Mouse (Mus musculus): ENCODE results near the gene 4930455H04Rik.
A peak's percentile ranks its signal among the peaks of the same experiment; 100 is the strongest.

4930455H04Rik gene

GRCm38 (mm10) chr3:116967436-116967835 is 631 bp upstream of the 4930455H04Rik start:
- no peak for DNase-seq

GRCm38 (mm10) chr3:116968540-116968997 is 502 bp downstream of the 4930455H04Rik start, which contains the start of gene Palmd:
Gene Palmd, minus strand, starts transcription at chr3:116968987.
- peak; percentile 4 to 5 for DNase-seq

GRCm38 (mm10) chr3:116969003-116969402 is 936 bp downstream of the 4930455H04Rik start:
- DNase-seq: no peak

GRCm38 (mm10) chr3:116969786-116970185 is 1.7 kb downstream of the 4930455H04Rik start:
- DNase-seq: no peak

GRCm38 (mm10) chr3:116981811-116982575 is 13.9 kb downstream of the 4930455H04Rik start:
- DNase-seq: no peak

- no peak for DNase-seq
Observed at GRCm38 (mm10) chr3:116985042-116985455, 17.0 kb downstream of the 4930455H04Rik start.

- no peak for DNase-seq
Observed at GRCm38 (mm10) chr3:116985741-116986140, 17.7 kb downstream of the 4930455H04Rik start.

- DNase-seq: no peak
Observed at GRCm38 (mm10) chr3:116986451-116986850, 18.4 kb downstream of the 4930455H04Rik start.

- no peak for DNase-seq
Observed at GRCm38 (mm10) chr3:116988221-116988620, 20.2 kb downstream of the 4930455H04Rik start.

GRCm38 (mm10) chr3:116991180-116991579 is 23.1 kb downstream of the 4930455H04Rik start:
- DNase-seq: no peak

- DNase-seq: no peak
Observed at GRCm38 (mm10) chr3:116993011-116993410, 24.9 kb downstream of the 4930455H04Rik start.

- no peak for DNase-seq
Observed at GRCm38 (mm10) chr3:117001686-117002485, 33.8 kb downstream of the 4930455H04Rik start.

GRCm38 (mm10) chr3:117003379-117003778 is 35.3 kb downstream of the 4930455H04Rik start:
- no peak for DNase-seq

- no peak for DNase-seq
Observed at GRCm38 (mm10) chr3:117006636-117007035, 38.6 kb downstream of the 4930455H04Rik start.

- no peak for DNase-seq
Observed at GRCm38 (mm10) chr3:117007340-117007739, 39.3 kb downstream of the 4930455H04Rik start.

GRCm38 (mm10) chr3:117010182-117010581 is 42.1 kb downstream of the 4930455H04Rik start:
- DNase-seq: no peak

GRCm38 (mm10) chr3:117020319-117020718 is 52.3 kb downstream of the 4930455H04Rik start:
- DNase-seq: no peak

GRCm38 (mm10) chr3:117021907-117022306 is 53.8 kb downstream of the 4930455H04Rik start:
- no peak for DNase-seq

- DNase-seq: no peak
Observed at GRCm38 (mm10) chr3:117024111-117024510, 56.0 kb downstream of the 4930455H04Rik start.

GRCm38 (mm10) chr3:117024557-117024956 is 56.5 kb downstream of the 4930455H04Rik start:
- DNase-seq: no peak

GRCm38 (mm10) chr3:117025421-117025820 is 57.4 kb downstream of the 4930455H04Rik start:
- no peak for DNase-seq
